ENCODE assay signal across 22 mouse cellular contexts in genomic region chr7:72753053-72753559, GRCm38 (mm10).
DNase-seq lines count a peak whose midpoint lies in the region; ATAC-seq lines count a peak whose summit lies in the region.
"Had no signal": no experiment of that assay in that cellular context is flagged by ENCODE, and none has a peak within 500 bp of the region (broad histone marks: within the 10 kb centered on the region; RNA-seq: fewer than 3 reads in every experiment).

No protein-coding gene starts in this region.

- no peaks in the 10 kb centered on the region for H3K27me3 ChIP-seq in embryonic facial prominence, embryonic 14.5 days (replicated peaks; ENCODE audit: control insufficient read depth, insufficient read depth, low read length)
- H3K27me3 ChIP-seq in embryonic facial prominence, embryonic 10.5 days (replicated peaks; ENCODE audit: low read depth, poor library complexity, severe bottlenecking): no peaks in the 10 kb centered on the region
- no peaks in the 10 kb centered on the region for H3K27me3 ChIP-seq in midbrain, embryonic 10.5 days (ENCODE audit: low read depth, poor library complexity, severe bottlenecking)
- no peaks in the 10 kb centered on the region for H3K27me3 ChIP-seq in midbrain, embryonic 14.5 days (ENCODE audit: control insufficient read depth, insufficient read depth, low read length)
- H3K27me3 ChIP-seq in stomach, embryonic 15.5 days (replicated peaks): no peaks in the 10 kb centered on the region
- H3K27me3 ChIP-seq: embryonic facial prominence, embryonic 15.5 days; heart, embryonic 15.5 days; hindbrain, embryonic 13.5 days; Patski had no signal

- no peaks in the 10 kb centered on the region for H3K36me3 ChIP-seq in embryonic facial prominence, embryonic 14.5 days (ENCODE audit: control insufficient read depth, insufficient read depth, low read length)
- H3K36me3 ChIP-seq in embryonic facial prominence, embryonic 10.5 days (replicated peaks): no peaks in the 10 kb centered on the region
- H3K36me3 ChIP-seq in midbrain, embryonic 10.5 days: no peaks in the 10 kb centered on the region
- H3K36me3 ChIP-seq in midbrain, embryonic 14.5 days (ENCODE audit: control insufficient read depth, insufficient read depth, low read length): no peaks in the 10 kb centered on the region
- no peaks in the 10 kb centered on the region for H3K36me3 ChIP-seq in stomach, embryonic 15.5 days
- H3K36me3 ChIP-seq: embryonic facial prominence, embryonic 15.5 days; forebrain, embryonic 10.5 days; heart, embryonic 10.5 days; heart, embryonic 15.5 days; hindbrain, embryonic 13.5 days had no signal

- no peak overlapping the region for H3K4me2 ChIP-seq in embryonic facial prominence, embryonic 14.5 days (ENCODE audit: low read depth, low read length)
- H3K4me2 ChIP-seq in midbrain, embryonic 14.5 days (ENCODE audit: low read length): no peak overlapping the region
- no peak overlapping the region for H3K4me2 ChIP-seq in stomach, embryonic 15.5 days
- H3K4me2 ChIP-seq: embryonic facial prominence, embryonic 15.5 days; heart, embryonic 15.5 days; hindbrain, embryonic 13.5 days had no signal

- WGBS in embryonic facial prominence, embryonic 14.5 days: 48% methylated on average over 3 of the region's 3 CpGs
- WGBS in embryonic facial prominence, embryonic 10.5 days: 57% methylated on average over 3 of the region's 3 CpGs
- WGBS in midbrain, embryonic 10.5 days: 56% methylated on average over 3 of the region's 3 CpGs
- WGBS in midbrain, embryonic 14.5 days: 44% methylated on average over 3 of the region's 3 CpGs
- WGBS in stomach, embryonic 15.5 days: 34% methylated on average over 3 of the region's 3 CpGs

- peak; percentile 78 for ATAC-seq in embryonic facial prominence, embryonic 14.5 days (ENCODE audit: low read depth)
- no peak for ATAC-seq in midbrain, embryonic 14.5 days (ENCODE audit: low FRiP score, low TSS enrichment)
- ATAC-seq in stomach, embryonic 15.5 days (ENCODE audit: insufficient read depth, low FRiP score, low read depth): peak; percentile 4; the same call in 1 of the 2 replicates
- ATAC-seq: forebrain, embryonic 14.5 days; Patski had no signal

- DNase-seq in embryonic facial prominence, embryonic 14.5 days (ENCODE audit: low spot score): peak; percentile 43
- DNase-seq in embryonic facial prominence, embryonic 10.5 days (ENCODE audit: low spot score): no peak
- no peak for DNase-seq in midbrain, embryonic 10.5 days (ENCODE audit: low spot score)
- DNase-seq in midbrain, embryonic 14.5 days: no peak
- no peak for DNase-seq in frontal cortex, postnatal 10 days (ENCODE audit: low spot score in 2 of 2)
- DNase-seq in right cerebral cortex, postnatal 36 days (ENCODE audit: low spot score in 2 of 2): no peak
- DNase-seq: adrenal gland, adult 2 months; adrenal gland, postnatal 25 days; cerebellum, adult 18-20 months; cerebellum, adult 9-11 months; cerebellum, postnatal 36 days; heart, adult 18-20 months; heart, postnatal 14 days had no signal

- H3K4me3 ChIP-seq in embryonic facial prominence, embryonic 14.5 days (ENCODE audit: low read depth, low read length): no peak overlapping the region
- H3K4me3 ChIP-seq in embryonic facial prominence, embryonic 10.5 days: no peak overlapping the region
- H3K4me3 ChIP-seq in midbrain, embryonic 10.5 days: no peak overlapping the region
- H3K4me3 ChIP-seq in midbrain, embryonic 14.5 days (replicated peaks; ENCODE audit: low read depth, low read length): no peak overlapping the region
- H3K4me3 ChIP-seq in stomach, embryonic 15.5 days (replicated peaks): no peak overlapping the region
- H3K4me3 ChIP-seq: embryonic facial prominence, embryonic 15.5 days; erythroblast, embryonic 14.5 days; forebrain, embryonic 10.5 days; heart, embryonic 10.5 days; heart, embryonic 15.5 days; hindbrain, embryonic 13.5 days had no signal

- H3K9me3 ChIP-seq in embryonic facial prominence, embryonic 14.5 days (ENCODE audit: control insufficient read depth, low read length): no peaks in the 10 kb centered on the region
- no peaks in the 10 kb centered on the region for H3K9me3 ChIP-seq in embryonic facial prominence, embryonic 10.5 days
- H3K9me3 ChIP-seq in midbrain, embryonic 10.5 days (replicated peaks): no peaks in the 10 kb centered on the region
- no peaks in the 10 kb centered on the region for H3K9me3 ChIP-seq in midbrain, embryonic 14.5 days (ENCODE audit: control insufficient read depth, low read length)
- H3K9me3 ChIP-seq in stomach, embryonic 15.5 days: no peaks in the 10 kb centered on the region
- H3K9me3 ChIP-seq: embryonic facial prominence, embryonic 15.5 days; forebrain, embryonic 10.5 days; heart, embryonic 10.5 days; heart, embryonic 15.5 days; hindbrain, embryonic 13.5 days had no signal

- H3K27ac ChIP-seq in embryonic facial prominence, embryonic 14.5 days (replicated peaks; ENCODE audit: low read depth, low read length): no peak overlapping the region
- no peak overlapping the region; the same call in 1 of the 2 replicates for H3K27ac ChIP-seq in embryonic facial prominence, embryonic 10.5 days (replicated peaks)
- peak overlapping the region; percentile 33; the same call in 1 of the 2 replicates for H3K27ac ChIP-seq in midbrain, embryonic 10.5 days (replicated peaks)
- no peak overlapping the region for H3K27ac ChIP-seq in midbrain, embryonic 14.5 days (replicated peaks; ENCODE audit: low read depth, low read length)
- H3K27ac ChIP-seq in stomach, embryonic 15.5 days: 0 out of 2 replicates have a peak overlapping the region, but pooled peaks have one; percentile 18
- H3K27ac ChIP-seq: embryonic facial prominence, embryonic 15.5 days; forebrain, embryonic 10.5 days; heart, embryonic 10.5 days; heart, embryonic 15.5 days had no signal

- peaks cover 4% of the 10 kb centered on the region; the same call in 1 of the 2 replicates for H3K4me1 ChIP-seq in embryonic facial prominence, embryonic 14.5 days (ENCODE audit: control insufficient read depth, insufficient read depth, low read length)
- peaks cover 32% of the 10 kb centered on the region for H3K4me1 ChIP-seq in embryonic facial prominence, embryonic 10.5 days
- peaks cover 24% of the 10 kb centered on the region for H3K4me1 ChIP-seq in midbrain, embryonic 10.5 days
- H3K4me1 ChIP-seq in midbrain, embryonic 14.5 days (ENCODE audit: control insufficient read depth, insufficient read depth, low read length): no peaks in the 10 kb centered on the region; the same call in 1 of the 2 replicates
- H3K4me1 ChIP-seq in stomach, embryonic 15.5 days: no peaks in the 10 kb centered on the region
- H3K4me1 ChIP-seq: heart, embryonic 10.5 days; heart, embryonic 15.5 days had no signal

- H3K9ac ChIP-seq in embryonic facial prominence, embryonic 14.5 days (ENCODE audit: low read depth, low read length): no peak overlapping the region
- H3K9ac ChIP-seq in midbrain, embryonic 14.5 days (replicated peaks; ENCODE audit: low read length): no peak overlapping the region
- no peak overlapping the region for H3K9ac ChIP-seq in stomach, embryonic 15.5 days
- H3K9ac ChIP-seq: embryonic facial prominence, embryonic 15.5 days; heart, embryonic 15.5 days; hindbrain, embryonic 13.5 days had no signal

Comparison
In these comparisons a context has a peak if more than half of its experiments do, and no peak if none do; other contexts are left out.
1. H3K27ac ChIP-seq: peak in midbrain, embryonic 10.5 days (single experiment) and stomach, embryonic 15.5 days (single experiment); none in embryonic facial prominence, embryonic 14.5 days (single experiment), embryonic facial prominence, embryonic 10.5 days (single experiment) and midbrain, embryonic 14.5 days (single experiment).